Mouse (Mus musculus): ENCODE measurements around the gene Nprl2. TPM values are rescaled to one million over a fixed set of nuclear protein-coding genes. Genes with fewer than 3 reads are reported as not detected.

Gene Nprl2
- 20.2 TPM for polyA plus RNA-seq (2014; fragmentation: Illumina TruSeq; extraction: RNeasy Lipid Tissue Mini Kit (QIAGEN cat#74804); ENCODE audit: insufficient read depth, low read depth, low replicate concordance)

DNA sequence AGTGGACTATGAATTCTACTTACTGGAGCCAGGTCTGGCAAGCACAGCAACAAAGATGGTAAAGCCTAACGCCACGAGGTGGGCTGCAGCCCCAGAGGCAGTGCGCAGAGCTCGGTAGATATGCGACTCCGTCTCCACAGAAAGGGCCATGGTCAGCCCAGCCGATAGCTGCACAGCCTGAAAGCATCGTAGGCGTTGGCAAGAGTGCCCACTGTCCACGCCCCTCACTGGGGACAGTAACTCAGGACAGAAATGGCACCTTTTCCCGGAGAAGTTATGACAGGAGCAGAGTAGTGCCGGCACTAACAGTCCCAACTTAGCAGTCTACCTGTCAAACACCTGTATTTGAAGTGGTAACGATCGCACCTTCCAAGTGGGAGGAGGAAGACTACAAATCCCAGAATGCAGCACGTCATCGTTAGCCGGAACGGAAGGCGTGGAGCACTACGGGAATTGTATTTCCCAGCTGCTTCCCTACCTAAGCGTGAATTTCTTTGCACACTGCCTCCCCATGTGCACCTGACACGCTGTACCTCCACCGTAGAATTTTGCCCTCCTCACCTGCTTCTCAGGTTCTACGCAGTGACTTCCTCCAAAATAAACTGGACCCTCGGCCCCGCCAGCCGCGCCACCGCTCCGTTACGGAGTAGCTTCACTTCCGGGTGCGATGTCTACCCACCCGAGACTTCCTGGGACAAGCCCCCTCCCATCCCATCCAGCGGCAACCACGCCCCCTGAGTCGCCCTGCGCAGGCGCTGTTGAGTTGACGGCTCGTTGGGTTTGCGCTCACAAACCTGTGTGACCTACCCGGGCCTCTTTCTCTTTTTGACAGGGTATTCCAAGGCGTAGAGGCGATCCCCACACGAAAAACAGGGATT lies at the start of gene Nprl2, which contains the start of gene Cyb561d2:
Gene Nprl2, plus strand, starts transcription at position 753 of the 878 bp plus-strand sequence.
Gene Cyb561d2, minus strand, starts transcription at position 720 of the 878 bp plus-strand sequence.

DNA sequence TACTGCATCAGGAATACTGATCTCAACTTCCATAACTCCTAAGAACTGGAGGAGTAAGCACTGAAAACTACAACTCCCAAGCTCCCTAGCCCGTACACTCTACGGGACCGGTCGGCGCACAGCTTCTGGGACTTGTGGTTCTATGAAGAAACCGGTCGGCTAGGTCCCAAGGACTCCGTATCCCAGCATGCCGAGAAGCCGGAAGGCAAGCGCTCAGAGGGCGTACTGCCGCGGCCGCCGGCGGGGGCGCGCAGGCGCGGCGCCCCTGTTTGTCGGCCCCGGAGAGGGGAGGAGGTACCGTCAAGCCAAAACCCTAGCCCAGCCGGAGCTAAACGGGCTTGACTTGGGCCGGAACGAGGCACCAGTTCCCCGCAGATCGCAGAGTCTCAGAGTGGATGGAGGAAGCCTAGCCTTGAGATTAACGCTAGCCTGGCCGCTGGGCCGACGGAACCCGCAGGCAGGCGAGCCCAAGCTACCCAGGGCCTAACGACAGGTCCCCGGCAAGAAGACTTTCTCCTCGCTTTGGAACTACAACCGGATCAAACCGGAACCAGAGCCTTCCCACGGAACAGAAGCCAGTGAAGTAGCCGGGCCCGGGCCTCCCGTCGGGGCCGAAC lies 8.1 kb upstream of the Nprl2 start, which contains the start of gene Tmem115:
Gene Tmem115, plus strand, starts transcription at position 155 of the 617 bp plus-strand sequence.

DNA sequence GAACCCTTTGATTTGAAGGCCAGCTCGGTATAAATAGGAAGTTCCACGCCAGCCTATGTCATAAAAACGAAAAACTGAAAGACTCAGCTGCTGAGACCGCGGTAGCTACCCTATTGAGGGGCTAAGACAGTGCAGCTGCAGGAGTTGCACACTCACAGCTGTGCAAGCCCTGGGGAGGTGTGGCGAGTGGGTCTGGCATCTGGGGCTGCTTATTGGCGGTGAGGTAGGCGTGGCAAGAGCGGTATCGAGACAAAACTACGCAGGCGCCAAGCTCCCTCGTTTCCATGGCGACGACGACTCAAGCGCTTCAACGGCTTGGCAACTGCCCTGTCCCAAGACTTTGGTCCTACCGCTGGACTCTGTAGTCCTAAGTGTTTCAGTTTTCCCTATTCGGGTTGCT lies 5.0 kb downstream of the Nprl2 start, which contains the start of gene Zmynd10:
Gene Zmynd10, plus strand, starts transcription at position 273 of the 400 bp plus-strand sequence.

GRCm38 (mm10) chr9:107551117-107551889 lies 9.3 kb downstream of the Nprl2 start, which contains the start of gene Rassf1:
Rassf1 (plus strand) TSS chr9:107551555.

GRCm38 (mm10) chr9:107563029-107563581 lies 21.1 kb downstream of the Nprl2 start, which contains the start of gene Tusc2:
Tusc2 (plus strand) TSS chr9:107563255.

GRCm38 (mm10) chr9:107567702-107568319 lies 25.8 kb downstream of the Nprl2 start, which contains the start of gene Hyal2:
Hyal2 (plus strand) TSS chr9:107567945.

GRCm38 (mm10) chr9:107576357-107577107 lies 34.5 kb downstream of the Nprl2 start, which contains the start of gene Hyal1:
Hyal1 (plus strand) TSS chr9:107576927.

DNA sequence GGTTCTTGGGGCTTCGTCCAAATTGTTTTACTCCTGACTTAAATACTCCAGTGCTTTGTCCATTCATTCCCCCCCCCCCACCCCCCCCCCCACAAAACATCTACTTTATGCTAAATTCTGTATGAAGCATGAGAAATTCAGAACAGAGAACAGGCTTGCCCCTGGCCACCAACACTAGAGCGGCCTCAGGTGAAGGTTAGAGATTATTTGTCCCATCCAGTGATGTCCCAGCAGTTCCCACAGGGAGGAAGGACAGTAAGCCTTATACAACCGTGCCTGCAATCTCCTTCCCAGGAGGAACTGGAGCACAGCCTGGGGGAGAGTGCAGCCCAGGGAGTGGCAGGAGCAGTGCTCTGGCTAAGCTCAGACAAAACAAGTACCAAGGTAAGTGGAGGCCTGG lies 36.6 kb downstream of the Nprl2 start, which contains the start of gene Naa80:
Gene Naa80, plus strand, starts transcription at position 301 of the 400 bp plus-strand sequence.

DNA sequence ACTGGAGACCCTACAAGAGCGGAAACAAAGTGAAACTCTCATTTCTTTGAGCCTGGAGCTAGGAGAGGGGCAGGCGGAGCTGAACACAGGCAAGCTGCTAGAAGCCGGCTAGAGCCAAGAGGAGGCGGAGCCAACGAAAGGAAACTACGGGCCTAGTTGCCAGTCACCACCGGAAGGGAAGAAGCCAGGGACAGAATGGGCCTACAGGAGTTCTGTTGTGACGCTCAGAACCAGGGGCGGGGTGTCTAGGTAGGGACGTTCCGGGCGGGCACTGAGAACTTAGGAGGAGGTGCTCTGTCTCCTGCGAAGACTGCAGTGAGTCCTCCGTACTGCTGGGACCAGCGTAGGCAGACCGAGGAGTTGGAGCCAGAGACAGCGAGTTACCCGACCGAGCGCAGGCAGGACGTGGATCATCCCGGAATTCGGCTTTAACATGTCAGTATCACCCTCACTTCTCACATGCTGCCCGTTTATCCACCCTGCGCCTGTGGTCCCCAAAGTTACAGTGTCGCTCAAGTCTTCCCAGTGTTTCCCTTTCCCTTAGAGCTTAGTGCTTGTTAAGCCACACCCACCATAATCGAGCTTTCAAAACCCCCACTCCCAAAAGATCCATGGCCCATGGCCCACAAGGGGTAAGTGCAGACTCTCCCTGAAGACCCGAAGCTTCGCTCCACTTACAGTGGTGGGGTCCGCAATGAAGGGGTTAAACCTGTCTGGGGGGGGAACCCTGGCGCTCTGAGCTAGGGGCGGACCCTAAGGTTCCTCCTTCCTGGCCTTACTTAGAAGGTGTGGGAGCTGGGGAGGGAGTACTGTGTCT lies 38.7 kb downstream of the Nprl2 start, which contains the start of gene Hyal3:
Gene Hyal3, plus strand, starts transcription at position 318 of the 817 bp plus-strand sequence.

DNA sequence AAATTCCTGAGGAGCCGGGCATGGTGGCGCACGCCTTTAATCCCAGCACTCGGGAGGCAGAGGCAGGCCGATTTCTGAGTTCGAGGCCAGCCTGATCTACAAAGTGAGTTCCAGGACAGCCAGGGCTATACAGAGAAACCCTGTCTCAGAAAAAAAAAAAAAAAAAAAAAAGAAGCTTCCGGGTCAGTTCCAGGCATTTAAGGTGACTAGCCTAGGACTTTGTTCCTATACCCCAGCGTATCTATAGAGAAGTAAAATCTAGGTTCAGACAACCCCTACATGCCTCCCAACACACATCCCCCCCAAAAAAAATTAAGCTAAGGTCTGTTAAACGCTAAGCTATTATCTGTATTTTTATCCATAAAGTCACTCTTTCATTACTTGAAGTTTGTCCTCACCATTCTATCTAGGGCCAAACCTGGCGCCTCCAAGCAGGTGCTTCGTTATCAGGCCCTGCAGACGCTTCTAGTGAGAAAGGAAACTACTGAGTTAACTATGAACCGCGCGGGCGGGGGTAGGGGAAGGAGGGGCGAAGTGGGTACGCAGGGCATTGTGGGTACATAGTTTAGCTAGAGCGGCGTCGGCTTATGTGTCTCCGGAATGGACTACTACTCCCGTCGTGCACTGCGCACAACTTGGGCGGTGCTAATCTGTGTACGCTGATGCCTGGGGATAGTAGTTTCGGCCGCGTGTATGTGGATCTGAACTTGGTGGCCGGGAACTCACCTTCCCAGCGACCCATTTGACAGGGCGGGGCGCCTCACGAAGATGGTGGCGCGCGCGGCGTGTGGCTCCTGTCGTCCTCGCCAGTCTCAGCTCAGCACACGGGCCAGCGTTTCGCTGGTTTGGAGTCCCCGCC lies 45.2 kb downstream of the Nprl2 start, which contains the start of gene Ifrd2:
Gene Ifrd2, plus strand, starts transcription at position 669 of the 859 bp plus-strand sequence.

Other genes with a start within 250 kb of the Nprl2 start
- gene Cish, start 246.2 kb upstream of the Nprl2 start, polyA plus RNA-seq (2014; fragmentation: Illumina TruSeq; extraction: RNeasy Lipid Tissue Mini Kit (QIAGEN cat#74804); ENCODE audit: insufficient read depth, low read depth, low replicate concordance) = 19.9 TPM
- gene Hemk1, start 203.9 kb upstream of the Nprl2 start, polyA plus RNA-seq (2014; fragmentation: Illumina TruSeq; extraction: RNeasy Lipid Tissue Mini Kit (QIAGEN cat#74804); ENCODE audit: insufficient read depth, low read depth, low replicate concordance) = 8.4 TPM
- 0.11 TPM for gene 6430571L13Rik, start 201.6 kb upstream of the Nprl2 start, polyA plus RNA-seq (2014; fragmentation: Illumina TruSeq; extraction: RNeasy Lipid Tissue Mini Kit (QIAGEN cat#74804); ENCODE audit: insufficient read depth, low read depth, low replicate concordance)
- gene Cacna2d2, start 142.6 kb upstream of the Nprl2 start, polyA plus RNA-seq (2014; fragmentation: Illumina TruSeq; extraction: RNeasy Lipid Tissue Mini Kit (QIAGEN cat#74804); ENCODE audit: insufficient read depth, low read depth, low replicate concordance) = 0.14 TPM
- gene Tmem115, start 8.3 kb upstream of the Nprl2 start, polyA plus RNA-seq (2014; fragmentation: Illumina TruSeq; extraction: RNeasy Lipid Tissue Mini Kit (QIAGEN cat#74804); ENCODE audit: insufficient read depth, low read depth, low replicate concordance) = 22.6 TPM
- 16.0 TPM for gene Cyb561d2, start within 50 bp of the Nprl2 start, polyA plus RNA-seq (2014; fragmentation: Illumina TruSeq; extraction: RNeasy Lipid Tissue Mini Kit (QIAGEN cat#74804); ENCODE audit: insufficient read depth, low read depth, low replicate concordance)
- 11.5 TPM for gene Zmynd10, start 5.1 kb downstream of the Nprl2 start, polyA plus RNA-seq (2014; fragmentation: Illumina TruSeq; extraction: RNeasy Lipid Tissue Mini Kit (QIAGEN cat#74804); ENCODE audit: insufficient read depth, low read depth, low replicate concordance)
- 48.4 TPM for gene Rassf1, start 9.3 kb downstream of the Nprl2 start, polyA plus RNA-seq (2014; fragmentation: Illumina TruSeq; extraction: RNeasy Lipid Tissue Mini Kit (QIAGEN cat#74804); ENCODE audit: insufficient read depth, low read depth, low replicate concordance)
- gene Tusc2, start 21.0 kb downstream of the Nprl2 start, polyA plus RNA-seq (2014; fragmentation: Illumina TruSeq; extraction: RNeasy Lipid Tissue Mini Kit (QIAGEN cat#74804); ENCODE audit: insufficient read depth, low read depth, low replicate concordance) = 34.0 TPM
- gene Hyal2, start 25.7 kb downstream of the Nprl2 start, polyA plus RNA-seq (2014; fragmentation: Illumina TruSeq; extraction: RNeasy Lipid Tissue Mini Kit (QIAGEN cat#74804); ENCODE audit: insufficient read depth, low read depth, low replicate concordance) = 90.7 TPM
- 7.3 TPM for gene Hyal1, start 34.7 kb downstream of the Nprl2 start, polyA plus RNA-seq (2014; fragmentation: Illumina TruSeq; extraction: RNeasy Lipid Tissue Mini Kit (QIAGEN cat#74804); ENCODE audit: insufficient read depth, low read depth, low replicate concordance)
- 23.3 TPM for gene Naa80, start 36.7 kb downstream of the Nprl2 start, polyA plus RNA-seq (2014; fragmentation: Illumina TruSeq; extraction: RNeasy Lipid Tissue Mini Kit (QIAGEN cat#74804); ENCODE audit: insufficient read depth, low read depth, low replicate concordance)
- 0.70 TPM for gene Hyal3, start 38.6 kb downstream of the Nprl2 start, polyA plus RNA-seq (2014; fragmentation: Illumina TruSeq; extraction: RNeasy Lipid Tissue Mini Kit (QIAGEN cat#74804); ENCODE audit: insufficient read depth, low read depth, low replicate concordance)
- gene Ifrd2, start 45.4 kb downstream of the Nprl2 start, polyA plus RNA-seq (2014; fragmentation: Illumina TruSeq; extraction: RNeasy Lipid Tissue Mini Kit (QIAGEN cat#74804); ENCODE audit: insufficient read depth, low read depth, low replicate concordance) = 13.8 TPM
- 23.9 TPM for gene Sema3b, start 67.0 kb downstream of the Nprl2 start, polyA plus RNA-seq (2014; fragmentation: Illumina TruSeq; extraction: RNeasy Lipid Tissue Mini Kit (QIAGEN cat#74804); ENCODE audit: insufficient read depth, low read depth, low replicate concordance)
- gene Gnai2, start 93.1 kb downstream of the Nprl2 start, polyA plus RNA-seq (2014; fragmentation: Illumina TruSeq; extraction: RNeasy Lipid Tissue Mini Kit (QIAGEN cat#74804); ENCODE audit: insufficient read depth, low read depth, low replicate concordance) = 294 TPM
- 0.32 TPM for gene Slc38a3, start 127.3 kb downstream of the Nprl2 start, polyA plus RNA-seq (2014; fragmentation: Illumina TruSeq; extraction: RNeasy Lipid Tissue Mini Kit (QIAGEN cat#74804); ENCODE audit: insufficient read depth, low read depth, low replicate concordance)
- gene Gnat1, start 137.5 kb downstream of the Nprl2 start, polyA plus RNA-seq (2014; fragmentation: Illumina TruSeq; extraction: RNeasy Lipid Tissue Mini Kit (QIAGEN cat#74804); ENCODE audit: insufficient read depth, low read depth, low replicate concordance) = not detected
- 64.9 TPM for gene Sema3f, start 168.2 kb downstream of the Nprl2 start, polyA plus RNA-seq (2014; fragmentation: Illumina TruSeq; extraction: RNeasy Lipid Tissue Mini Kit (QIAGEN cat#74804); ENCODE audit: insufficient read depth, low read depth, low replicate concordance)
- 46.7 TPM for gene Rbm5, start 228.8 kb downstream of the Nprl2 start, polyA plus RNA-seq (2014; fragmentation: Illumina TruSeq; extraction: RNeasy Lipid Tissue Mini Kit (QIAGEN cat#74804); ENCODE audit: insufficient read depth, low read depth, low replicate concordance)